Mouse (Mus musculus) cerebellum, adult 11-12 months (tissue): Measurements from ENCODE around the gene Akap1.

ENCODE experiments used
- DNase-seq: peaks from one replicate; pipeline ENCODE4 v3.0.0; 2022

The Akap1 gene

DNA sequence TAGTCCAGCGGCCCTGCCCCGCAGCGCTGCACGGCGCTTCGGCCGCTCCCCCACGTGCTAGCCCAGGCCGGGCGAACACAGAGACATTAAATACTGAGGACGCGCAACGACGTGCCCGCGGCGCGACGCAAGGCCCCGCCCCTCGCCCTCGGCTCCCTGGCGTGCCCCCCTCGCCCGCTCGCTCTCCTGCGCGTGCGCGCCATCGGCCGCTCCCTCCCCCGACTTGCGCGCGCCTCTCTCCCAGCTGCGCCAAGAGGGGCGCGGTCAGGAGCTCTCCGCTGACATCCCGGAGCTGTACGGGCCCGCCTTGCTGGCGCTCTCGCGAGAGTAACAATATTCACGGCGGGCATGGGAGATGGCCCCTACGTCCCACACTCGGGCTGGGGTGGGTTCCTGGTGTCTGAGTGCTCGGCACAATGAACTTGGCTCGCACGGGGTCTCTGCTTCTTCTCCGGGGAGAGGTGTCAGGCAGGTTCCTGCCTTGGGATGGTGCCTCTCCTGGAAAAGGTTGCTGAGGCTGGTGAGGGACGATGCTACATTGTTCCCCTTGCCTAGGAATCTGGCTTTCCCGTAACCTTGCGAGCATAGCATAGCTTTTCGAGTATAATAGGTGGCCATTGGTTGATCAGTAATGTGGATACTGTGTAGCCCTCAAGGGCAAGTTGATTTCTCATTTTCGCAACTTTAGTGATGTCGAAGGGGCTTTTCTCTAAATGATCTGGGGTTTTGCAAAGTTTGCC lies at the start of gene Akap1:
TSS of gene Akap1 (minus strand) at position 129 of the 740 bp plus-strand sequence.
- peak; percentile 97 for DNase-seq

DNA sequence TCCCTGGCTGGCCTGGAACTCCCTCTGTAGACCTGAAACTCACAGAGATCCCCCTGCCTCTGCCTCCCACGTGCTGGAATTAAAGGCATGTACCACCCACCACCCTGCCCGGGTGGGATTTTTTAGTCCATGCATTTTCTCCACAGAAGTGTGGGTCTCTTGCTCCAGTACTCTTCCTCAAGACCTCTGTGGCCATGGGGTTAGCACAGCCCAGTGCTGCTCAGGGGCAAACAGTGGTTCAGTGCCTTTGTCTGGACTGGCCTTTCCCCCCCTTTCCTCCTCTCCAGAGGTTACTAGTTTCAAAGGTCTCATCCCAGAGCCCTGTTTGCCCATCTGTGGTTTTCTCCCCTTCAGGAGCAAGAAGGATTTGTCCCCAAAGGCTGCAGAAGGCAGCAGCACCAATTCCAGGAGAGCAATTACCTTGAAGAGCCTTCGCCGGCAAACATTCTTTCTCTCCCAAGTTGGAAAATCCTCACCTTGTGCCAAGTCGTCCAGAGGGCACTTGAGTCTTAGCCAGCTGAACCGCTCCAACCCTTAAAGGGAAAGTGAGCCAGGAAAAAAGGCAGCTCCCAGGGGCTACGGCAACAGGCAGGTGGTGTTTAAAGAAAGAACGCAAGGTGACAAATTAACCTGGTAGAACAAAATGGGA lies 45.1 kb upstream of the Akap1 start:
- DNase-seq, result no peak

DNA sequence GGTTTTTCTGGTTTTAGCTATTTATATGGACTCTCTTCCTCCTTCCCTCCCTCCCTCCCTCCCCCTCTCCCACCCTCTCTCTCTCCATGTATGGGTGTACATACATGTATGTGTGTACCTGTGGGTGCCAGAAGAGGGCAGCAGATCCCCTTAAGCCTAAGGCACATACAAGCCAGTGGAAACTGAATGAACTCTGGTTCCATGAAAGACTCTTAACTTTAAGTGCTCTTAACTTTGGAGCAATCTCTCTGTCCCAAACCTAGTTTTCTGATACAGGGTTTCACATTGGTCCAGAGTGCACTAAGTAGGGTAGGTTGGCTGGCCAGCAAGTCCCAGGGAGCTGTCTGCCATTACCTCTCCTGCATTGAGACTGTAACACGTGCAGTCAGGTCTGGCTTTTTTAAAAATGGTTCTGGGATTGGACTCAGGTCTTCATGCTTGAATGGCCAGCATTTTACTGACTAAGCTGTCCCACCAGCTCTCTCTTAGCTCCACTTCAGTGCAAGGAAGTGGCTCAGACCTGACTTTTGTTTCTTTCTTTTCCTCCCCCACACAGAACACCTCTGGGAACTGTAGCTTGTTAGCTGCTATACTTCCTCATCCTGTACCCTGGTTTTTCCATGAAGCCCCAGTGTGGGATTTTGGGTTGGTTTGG lies 44.3 kb upstream of the Akap1 start:
- peak; percentile 30 for DNase-seq

DNA sequence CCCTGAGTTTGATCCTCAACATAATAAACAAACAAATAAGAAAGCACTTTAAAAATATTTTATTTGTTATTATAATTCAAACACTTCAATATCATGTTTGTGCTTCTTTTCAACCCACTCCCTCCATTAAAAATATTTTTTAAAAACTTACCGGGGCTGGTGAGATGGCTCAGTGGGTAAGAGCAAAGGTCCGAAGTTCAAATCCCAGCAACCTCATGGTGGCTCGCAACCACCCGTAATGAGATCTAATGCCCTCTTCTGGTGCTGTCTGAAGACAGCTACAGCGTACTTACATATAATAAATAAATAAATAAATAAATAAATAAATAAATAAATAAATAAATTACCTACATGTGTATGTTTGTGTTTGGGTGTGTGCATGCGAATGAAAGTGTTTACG lies 43.5 kb upstream of the Akap1 start:
- DNase-seq, result no peak

DNA sequence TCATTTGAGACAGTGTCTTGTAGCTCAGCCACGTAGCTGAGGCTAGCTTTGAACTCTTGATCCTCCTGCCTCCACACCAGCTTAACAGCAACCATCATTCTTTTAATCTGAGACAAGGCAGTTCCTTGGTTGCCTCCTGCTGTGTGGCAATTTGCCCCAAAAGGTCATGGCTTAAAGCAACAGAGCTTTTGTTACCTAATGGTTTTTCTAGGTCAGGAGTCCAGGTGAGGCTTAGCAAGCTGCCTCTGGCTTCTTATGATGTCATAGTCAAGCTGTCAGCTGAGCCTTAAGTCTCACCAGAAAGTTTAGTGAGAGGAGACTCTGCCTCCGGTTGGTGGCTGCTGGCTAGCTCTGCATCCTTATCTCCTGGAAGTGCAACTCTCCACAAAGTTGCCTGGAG lies 41.2 kb upstream of the Akap1 start:
- no peak for DNase-seq

DNA sequence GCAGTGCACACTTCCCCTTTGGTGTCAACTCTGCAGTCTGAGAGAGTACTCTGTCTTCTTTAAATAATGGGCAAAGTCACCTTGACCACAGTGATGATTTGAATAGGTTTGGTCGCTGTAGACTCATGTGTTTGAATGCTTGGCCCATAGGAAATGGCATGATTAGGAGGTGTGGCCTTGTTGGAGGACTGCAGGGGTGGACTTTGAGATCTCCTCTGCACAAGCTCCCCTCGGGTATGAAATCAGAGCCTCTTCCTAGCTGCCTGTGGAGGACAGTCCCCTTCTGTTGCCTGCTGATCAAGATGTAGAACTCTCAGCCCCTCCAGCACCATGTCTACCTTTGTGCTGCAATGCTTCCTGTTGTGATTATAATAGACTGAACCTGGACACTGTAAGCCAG lies 39.7 kb upstream of the Akap1 start:
- no peak for DNase-seq

DNA sequence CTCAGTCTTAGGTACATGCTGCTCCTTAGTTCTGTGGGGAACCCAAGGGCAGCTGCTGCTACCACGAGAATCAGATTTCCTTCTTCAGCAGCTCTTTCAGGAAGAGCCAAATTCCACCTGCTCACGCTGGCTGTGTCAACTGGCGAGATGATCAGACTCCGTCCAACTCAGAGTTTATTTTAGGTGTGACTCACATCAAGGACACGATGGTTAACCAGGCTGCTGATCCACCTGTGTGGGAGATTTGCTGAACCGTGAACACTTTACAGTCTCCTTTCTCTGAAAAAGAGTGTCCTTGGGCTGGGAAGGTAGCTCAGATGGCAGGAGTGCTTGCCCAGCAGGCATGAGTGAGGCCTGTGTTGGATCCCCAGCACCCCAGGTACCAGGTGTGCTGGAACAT lies 38.4 kb upstream of the Akap1 start:
- DNase-seq, result no peak

DNA sequence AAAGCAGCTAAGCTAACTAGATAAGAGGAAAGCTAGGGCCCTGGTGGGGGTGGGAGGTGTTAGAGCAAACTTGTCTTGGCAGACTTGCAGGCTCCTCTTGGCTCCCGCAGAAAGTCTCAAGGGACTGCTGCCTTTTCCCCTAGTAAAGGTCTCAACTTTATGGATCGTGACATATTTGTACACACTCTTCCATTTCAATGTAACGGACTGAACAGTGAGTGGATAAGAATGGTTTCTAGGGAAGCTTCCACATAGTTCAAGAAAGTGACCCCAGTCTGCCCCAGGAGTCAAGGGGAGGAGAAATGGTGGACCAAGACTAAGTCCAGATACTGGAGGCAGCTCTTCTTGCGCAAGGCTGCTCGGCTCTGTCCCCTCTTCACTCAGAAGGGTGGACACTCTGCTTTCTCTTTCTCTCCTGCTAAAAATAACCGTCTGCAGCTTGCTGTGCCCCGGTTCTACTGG lies 37.0 kb upstream of the Akap1 start:
- no peak for DNase-seq

DNA sequence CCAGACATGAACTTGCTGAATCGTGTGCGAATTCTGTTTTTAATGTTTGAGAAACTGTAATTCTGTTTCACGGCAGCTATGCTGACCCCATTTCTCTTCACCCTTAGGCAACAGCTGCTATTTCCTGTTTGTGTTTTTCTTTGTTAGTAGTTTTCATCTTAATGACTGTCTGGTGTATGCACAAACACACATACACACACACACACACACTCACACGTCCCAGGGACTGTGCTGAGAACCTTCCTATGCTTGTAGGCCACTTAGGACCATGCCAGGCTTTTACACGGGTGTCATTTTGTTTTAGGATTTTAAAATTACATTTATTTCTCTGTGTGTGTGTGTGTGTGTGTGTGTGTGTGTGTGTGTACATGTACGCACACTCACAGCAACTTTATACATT lies 35.2 kb upstream of the Akap1 start:
- no peak for DNase-seq

DNA sequence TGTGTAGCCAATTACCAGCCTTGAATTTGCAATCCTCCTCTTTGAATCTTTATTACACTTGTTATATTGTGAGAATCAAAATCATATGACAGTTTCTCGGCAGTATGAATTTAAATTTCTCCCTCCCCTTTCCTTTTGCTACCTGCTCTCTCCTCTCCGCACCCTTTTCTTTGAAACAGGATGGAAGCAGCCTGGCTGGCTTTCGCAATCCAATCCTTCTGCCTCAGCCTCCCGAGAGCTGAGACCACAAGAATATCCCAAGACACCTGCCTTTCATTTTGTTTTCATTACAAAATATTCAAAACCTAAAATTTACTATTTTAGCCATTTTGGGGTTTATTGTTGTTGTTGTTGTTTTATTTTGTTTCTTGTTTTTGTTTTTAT lies 34.0 kb upstream of the Akap1 start:
- DNase-seq, result no peak

DNA sequence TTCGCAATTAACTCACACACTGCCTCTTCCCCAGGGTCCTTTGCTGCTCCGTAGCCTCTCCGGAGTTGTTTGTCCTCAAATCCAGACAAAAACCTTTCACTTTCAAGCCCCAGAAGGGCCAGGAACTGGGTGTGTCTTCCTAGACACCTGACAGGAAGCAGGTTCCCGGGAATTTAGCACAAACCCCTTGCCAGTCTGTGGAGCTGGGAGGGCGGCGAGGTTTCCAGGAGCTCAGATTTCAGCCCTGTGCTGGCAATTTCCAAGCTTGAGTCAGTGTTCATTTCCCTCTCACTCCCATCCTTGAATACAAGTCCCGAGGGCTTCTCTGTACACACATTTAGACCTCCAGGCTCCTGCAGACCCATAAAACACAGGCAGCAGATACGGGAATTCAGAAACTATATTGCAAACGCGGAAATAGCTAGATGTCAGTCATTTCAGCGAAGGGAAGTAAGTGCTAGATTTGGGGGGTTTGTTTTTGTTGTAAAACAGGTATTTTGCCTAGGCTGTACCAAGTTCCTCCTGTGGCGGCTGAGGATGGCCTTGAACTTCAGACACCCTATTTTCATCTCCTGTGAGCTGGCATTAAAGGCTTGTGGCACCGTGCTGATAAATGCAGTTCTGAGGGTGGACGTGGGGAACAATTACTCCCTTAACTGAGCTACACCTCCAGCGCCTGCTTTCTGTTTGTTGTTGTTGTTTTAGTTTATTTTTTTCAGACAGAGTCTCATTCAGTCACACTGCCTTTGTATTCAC lies 33.4 kb upstream of the Akap1 start:
- DNase-seq, result no peak

DNA sequence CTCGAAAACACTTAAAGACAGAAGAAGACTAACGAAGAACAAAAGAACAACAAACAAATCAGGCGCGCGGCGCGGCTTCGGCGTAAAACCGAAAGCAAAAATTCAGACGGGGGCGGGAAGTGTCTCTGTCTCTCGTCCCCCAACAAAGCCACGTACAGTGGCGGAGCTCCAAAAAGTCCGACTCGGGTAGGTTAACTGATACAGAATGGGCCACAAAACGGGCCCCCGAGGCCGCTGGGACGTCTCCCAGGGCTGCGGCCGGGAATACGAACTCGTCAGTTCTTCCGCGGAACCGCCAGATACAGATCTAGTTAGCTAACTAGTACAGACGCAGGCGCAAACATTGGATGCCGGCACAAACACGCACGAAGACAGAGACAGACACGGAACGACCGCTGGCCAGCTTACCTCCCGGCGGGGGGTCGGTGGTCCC lies 31.4 kb upstream of the Akap1 start:
- peak; percentile 71 for DNase-seq

DNA sequence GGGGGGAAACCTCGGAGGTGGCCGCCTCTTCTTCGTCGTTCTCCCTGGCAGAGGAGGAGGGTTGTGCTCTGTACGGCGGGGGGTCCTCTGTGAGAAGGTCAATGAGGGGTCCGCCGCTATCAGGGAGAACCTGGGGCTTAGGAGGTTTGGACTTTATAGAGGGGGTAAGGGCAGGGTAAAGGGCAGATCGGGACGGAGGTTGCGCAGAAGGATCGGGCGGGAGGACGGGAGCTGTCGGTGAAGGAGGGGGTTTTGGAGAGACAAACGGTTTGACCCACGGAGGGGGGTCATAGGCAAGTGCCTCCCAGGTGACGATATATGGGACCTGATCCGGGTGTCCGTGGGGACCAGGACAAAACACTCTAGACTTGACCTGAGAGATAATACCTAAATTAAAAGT lies 30.8 kb upstream of the Akap1 start:
- DNase-seq, result peak; percentile 59

DNA sequence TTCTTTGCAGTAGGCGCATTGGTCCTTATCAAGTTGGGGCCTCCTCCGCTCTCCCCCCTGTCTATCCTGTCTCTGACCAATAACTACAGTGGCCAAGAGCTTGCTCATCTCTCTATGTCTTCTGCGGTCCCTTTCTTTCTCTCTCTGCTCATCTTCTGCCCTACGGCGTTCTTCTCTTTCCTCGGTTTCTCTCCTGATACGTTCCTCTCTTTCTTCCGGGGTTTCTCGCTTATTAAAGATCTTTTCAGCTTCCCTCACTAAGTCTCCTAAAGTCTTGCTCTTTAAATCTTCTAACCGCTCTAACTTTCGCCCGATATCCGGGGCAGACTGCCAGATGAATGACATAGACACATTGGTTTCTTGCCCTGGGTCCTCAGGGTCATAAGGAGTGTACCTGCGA lies 29.9 kb upstream of the Akap1 start:
- DNase-seq, result peak; percentile 22

DNA sequence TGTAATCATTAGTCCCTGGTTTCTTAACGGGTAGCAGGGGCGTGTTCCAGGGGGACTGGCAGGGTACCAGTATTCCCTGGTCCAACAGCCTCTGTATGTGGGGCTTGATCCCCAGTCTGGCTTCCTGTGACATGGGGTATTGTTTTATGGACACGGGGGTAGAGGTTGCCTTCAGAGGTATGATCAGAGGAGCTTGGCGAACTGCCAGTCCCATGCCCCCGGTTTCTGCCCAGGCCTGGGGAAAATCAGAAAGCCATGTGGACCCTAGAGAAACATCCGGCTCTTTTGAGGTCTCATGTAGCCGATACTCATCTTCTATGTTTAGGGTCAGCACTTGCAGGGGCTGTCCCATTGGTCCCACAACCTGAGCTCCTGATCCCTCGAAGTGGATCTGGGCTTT lies 29.1 kb upstream of the Akap1 start:
- DNase-seq, result peak; percentile 48

DNA sequence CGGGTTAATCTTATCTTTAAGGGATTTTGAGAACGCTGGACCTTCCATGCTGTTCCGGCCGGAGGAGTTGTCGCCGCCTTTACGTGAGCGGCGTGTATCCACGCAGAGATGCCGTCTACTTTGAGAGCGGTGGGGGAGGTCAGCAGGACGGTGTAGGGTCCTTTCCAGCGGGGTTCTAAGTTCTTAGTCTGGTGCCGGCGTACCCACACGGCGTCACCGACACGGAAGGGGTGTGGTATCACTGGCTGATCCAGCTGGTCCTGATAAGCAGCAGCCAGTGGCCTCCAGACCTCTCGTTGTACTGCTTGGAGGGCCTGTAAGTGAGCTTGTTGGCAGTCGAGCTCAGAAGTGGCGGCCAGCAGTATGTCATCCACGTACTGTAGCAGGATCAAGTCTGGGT lies 28.4 kb upstream of the Akap1 start:
- peak; percentile 48 for DNase-seq

DNA sequence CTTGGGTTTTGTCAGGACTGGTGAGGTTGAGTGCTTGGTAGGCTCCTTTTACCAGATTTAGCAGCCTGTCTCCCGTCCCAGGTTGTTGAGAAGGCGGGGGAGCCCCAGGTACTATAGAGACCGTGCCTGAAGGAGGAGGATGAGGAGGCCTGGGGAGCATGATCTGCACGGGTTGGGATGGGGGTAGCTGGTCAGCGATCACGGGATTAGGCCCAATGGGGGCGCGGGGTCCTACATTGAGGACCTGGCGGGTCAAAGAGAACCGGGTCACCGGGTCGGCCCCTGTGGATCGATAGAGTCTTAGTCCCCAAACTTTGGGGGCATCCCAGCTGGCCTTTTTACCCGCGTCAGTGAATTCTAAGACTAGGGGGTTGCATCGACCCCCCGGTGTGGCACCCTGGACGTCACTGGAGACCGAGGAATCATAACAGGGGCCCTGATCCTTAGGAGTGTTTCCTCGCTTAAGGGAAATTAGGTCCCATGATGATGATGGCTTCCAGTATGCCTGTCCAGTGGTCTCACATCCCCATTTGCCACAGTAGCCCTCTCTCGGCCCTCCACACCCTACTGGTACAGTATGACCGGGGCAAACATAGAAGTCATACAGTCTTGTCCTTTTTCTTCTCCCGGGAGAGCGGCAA lies 27.7 kb upstream of the Akap1 start:
- peak; percentile 79 for DNase-seq

DNA sequence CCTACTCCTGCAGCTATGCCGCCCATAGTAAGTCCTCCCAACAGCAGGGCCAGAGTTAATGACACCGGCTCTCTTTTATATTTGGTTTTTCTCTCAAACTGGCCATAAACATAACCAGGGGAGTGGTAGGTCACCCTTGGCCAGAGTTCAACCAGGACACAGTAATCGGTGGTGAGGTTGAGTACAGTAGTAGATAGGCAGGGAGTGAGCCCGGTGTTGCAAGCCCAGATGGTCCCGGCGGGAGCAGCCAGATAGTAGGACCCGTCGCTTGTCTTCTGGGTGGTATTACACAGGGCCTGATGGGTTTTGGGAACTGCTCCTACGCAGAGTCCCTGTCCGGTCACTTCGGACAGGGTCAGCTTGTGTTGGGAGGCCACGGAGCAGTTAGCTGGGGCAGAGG lies 27.1 kb upstream of the Akap1 start:
- DNase-seq, result peak; percentile 71

DNA sequence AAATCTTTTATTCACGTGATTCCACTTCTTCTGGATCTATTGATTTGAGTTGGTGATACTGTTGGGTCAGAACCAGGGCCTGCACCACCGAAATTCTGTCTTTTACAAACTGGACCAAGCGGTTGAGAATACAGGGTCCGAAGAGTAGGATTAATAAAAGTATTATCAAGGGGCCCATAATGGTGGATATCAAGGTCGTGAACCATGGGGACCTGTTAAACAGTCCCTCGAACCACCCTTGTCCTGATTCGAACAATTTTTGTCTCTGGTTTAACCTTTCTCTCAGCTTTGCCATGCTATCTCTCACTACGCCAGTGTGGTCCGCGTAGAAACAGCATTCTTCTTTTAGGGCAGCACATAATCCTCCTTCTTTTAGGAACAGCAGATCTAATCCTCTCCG lies 26.5 kb upstream of the Akap1 start:
- peak; percentile 26 for DNase-seq

DNA sequence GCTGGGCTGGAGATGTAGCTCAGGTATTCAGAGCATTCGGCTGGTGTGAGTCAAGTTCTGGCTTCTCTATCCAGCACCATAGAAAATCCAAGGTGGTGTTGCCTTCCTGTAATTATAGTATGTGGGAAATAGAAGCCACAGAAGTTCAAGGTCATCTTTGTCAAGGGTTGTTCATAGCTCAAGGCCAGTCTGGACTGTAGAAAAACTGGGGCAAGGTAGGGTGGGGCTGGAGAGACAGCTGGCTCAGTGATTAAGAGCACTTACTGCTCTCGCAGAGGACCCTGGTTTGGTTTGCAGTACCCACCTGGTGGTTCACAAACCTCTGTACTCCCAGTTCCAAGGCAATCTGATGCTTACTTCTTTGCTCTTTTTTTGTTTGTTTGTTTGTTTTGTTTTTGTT lies 24.6 kb upstream of the Akap1 start:
- DNase-seq, result no peak

DNA sequence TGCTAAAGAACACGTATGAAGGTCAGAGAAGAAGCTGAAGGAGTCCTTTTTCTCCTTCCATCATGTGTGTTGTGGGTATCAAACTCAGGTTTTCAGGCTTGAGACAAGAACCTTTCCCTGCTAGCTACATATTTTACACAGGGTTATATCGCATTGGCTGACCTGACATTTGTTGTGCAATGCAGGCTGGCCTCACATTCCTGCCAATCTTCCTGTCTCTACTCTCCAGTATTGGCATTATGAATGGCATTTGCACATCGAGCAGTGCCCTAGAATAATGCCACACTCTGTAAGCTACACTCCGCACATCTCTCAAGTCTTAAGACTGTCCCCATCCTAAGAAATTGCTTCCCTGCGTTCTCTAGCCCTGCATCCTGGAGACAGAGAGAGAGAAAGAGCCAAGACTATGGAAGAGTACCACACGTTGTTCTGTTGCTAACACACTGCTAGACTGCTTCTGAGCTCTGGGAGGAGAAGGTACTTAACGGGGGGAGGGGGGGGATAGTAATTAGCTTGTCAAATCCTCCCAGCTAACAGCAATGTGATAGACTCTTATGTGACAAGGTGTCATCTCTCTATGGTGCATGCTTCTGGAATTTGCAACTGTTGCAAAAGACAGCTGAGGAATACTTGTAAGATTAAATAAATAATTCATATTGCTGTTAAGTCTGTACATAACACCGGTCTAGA lies 20.1 kb upstream of the Akap1 start:
- no peak for DNase-seq

DNA sequence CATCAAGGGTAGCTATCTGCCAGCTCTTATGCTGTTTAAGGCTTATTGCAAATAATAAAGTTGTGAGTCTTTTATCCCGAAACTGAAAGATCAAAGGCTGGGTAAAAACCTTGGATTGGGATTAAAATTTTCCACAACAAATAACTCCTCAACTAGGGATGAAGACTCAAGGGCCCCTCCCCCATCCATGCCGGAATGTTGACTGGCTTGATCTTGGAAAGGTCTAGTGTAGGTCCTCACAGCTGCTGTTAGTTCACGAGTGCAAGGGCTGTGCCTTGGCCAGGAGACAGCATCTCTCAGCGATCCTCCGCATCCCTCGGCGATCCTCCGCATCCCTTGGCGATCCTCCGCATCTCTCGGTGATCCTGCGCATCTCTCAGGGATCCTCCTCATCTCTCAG lies 13.6 kb upstream of the Akap1 start:
- DNase-seq, result no peak
